Mouse (Mus musculus) kidney, postnatal 25 days (tissue): ENCODE results near the gene Cdk5rap2.

Source experiments
- DNase-seq, 2 experiments: peaks; one replicate each; pipeline ENCODE4 v3.0.0; 2021; ENCODE audit warnings: mixed read lengths in 2 of 2

Cdk5rap2 gene

GRCm38 (mm10) chr4:70353656-70354055, 56.6 kb downstream of the Cdk5rap2 start:
- no peak for DNase-seq

GRCm38 (mm10) chr4:70335444-70336144, 74.6 kb downstream of the Cdk5rap2 start:
- no peak for DNase-seq

GRCm38 (mm10) chr4:70334995-70335394, 75.2 kb downstream of the Cdk5rap2 start:
- DNase-seq = no peak

GRCm38 (mm10) chr4:70332981-70333380, 77.3 kb downstream of the Cdk5rap2 start:
- no peak for DNase-seq

- no peak for DNase-seq
Observed at GRCm38 (mm10) chr4:70332576-70332975, 77.7 kb downstream of the Cdk5rap2 start.

- no peak for DNase-seq
Observed at GRCm38 (mm10) chr4:70331181-70331580, 79.1 kb downstream of the Cdk5rap2 start.

GRCm38 (mm10) chr4:70328033-70328432, 82.2 kb downstream of the Cdk5rap2 start:
- no peak for DNase-seq

- DNase-seq = no peak
Observed at GRCm38 (mm10) chr4:70327436-70327835, 82.8 kb downstream of the Cdk5rap2 start.

- DNase-seq = no peak
Observed at GRCm38 (mm10) chr4:70321586-70321985, 88.7 kb downstream of the Cdk5rap2 start.

GRCm38 (mm10) chr4:70312170-70312569, 98.1 kb downstream of the Cdk5rap2 start:
- no peak for DNase-seq

GRCm38 (mm10) chr4:70311530-70311929, 98.7 kb downstream of the Cdk5rap2 start:
- DNase-seq = no peak

GRCm38 (mm10) chr4:70307230-70307629, 103.0 kb downstream of the Cdk5rap2 start:
- DNase-seq = peak; percentile 41 to 73

- no peak for DNase-seq
Observed at GRCm38 (mm10) chr4:70303870-70304269, 106.4 kb downstream of the Cdk5rap2 start.

- DNase-seq = no peak
Observed at GRCm38 (mm10) chr4:70301187-70301586, 109.1 kb downstream of the Cdk5rap2 start.

GRCm38 (mm10) chr4:70289361-70289760, 120.9 kb downstream of the Cdk5rap2 start:
- DNase-seq = no peak

- no peak for DNase-seq
Observed at GRCm38 (mm10) chr4:70283163-70283562, 127.1 kb downstream of the Cdk5rap2 start.

- DNase-seq = no peak
Observed at GRCm38 (mm10) chr4:70278882-70279281, 131.4 kb downstream of the Cdk5rap2 start.

- DNase-seq = no peak
Observed at GRCm38 (mm10) chr4:70278057-70278456, 132.2 kb downstream of the Cdk5rap2 start.

GRCm38 (mm10) chr4:70272943-70273342, 137.3 kb downstream of the Cdk5rap2 start:
- no peak for DNase-seq

GRCm38 (mm10) chr4:70272527-70272926, 137.7 kb downstream of the Cdk5rap2 start:
- DNase-seq = no peak

- DNase-seq = no peak
Observed at GRCm38 (mm10) chr4:70267213-70267906, 142.9 kb downstream of the Cdk5rap2 start.

GRCm38 (mm10) chr4:70265248-70265647, 145.0 kb downstream of the Cdk5rap2 start:
- DNase-seq = peak; percentile 53 to 55

- DNase-seq = no peak
Observed at GRCm38 (mm10) chr4:70262850-70263249, 147.4 kb downstream of the Cdk5rap2 start.

GRCm38 (mm10) chr4:70261315-70261714, 148.9 kb downstream of the Cdk5rap2 start:
- DNase-seq = no peak
